Mouse (Mus musculus) heart, embryonic 13.5 days (tissue): ENCODE data around the gene Vmn1r78. TPM values are rescaled to one million over a fixed set of nuclear protein-coding genes. Genes with fewer than 3 reads are reported as not detected.
"Not testable (repeated sequence)": the region's sequence is repeated elsewhere in the genome, so short reads cannot be mapped to it uniquely, and the experiment has no call there.

ENCODE experiments used
- ATAC-seq: fragments of 200-750 bp; cut with Nextera tagmentation; 2 replicates; pipeline ENCODE4 v1.8.0; 2017; ENCODE audit warnings: moderate TSS enrichment; ENCODE audit not compliant: insufficient number of reproducible peaks, low FRiP score, low TSS enrichment; ENCODE audit errors: extremely low read depth
- H3K27ac ChIP-seq: fragments of 300-500 bp; sonication (generic); replicated peaks from 2 replicates; pipeline ENCODE4 v1.5.1; 2015; ENCODE audit warnings: moderate library complexity, mild to moderate bottlenecking, inconsistent platforms
- H3K27me3 ChIP-seq: fragments of 300-500 bp; sonication (generic); replicated peaks from 2 replicates; pipeline ENCODE4 v1.6.1; 2015; ENCODE audit warnings: mild to moderate bottlenecking, inconsistent platforms
- H3K36me3 ChIP-seq: fragments of 300-500 bp; sonication (generic); 2 replicates; pipeline ENCODE4 v1.6.1; 2015; ENCODE audit warnings: mild to moderate bottlenecking, inconsistent platforms
- H3K4me1 ChIP-seq: fragments of 300-500 bp; sonication (generic); 2 replicates; pipeline ENCODE4 v1.6.1; 2015; ENCODE audit warnings: inconsistent platforms
- H3K4me2 ChIP-seq: fragments of 300-500 bp; sonication (generic); 2 replicates; pipeline ENCODE4 v1.6.1; 2015; ENCODE audit warnings: inconsistent platforms, mild to moderate bottlenecking, moderate library complexity
- H3K4me3 ChIP-seq: fragments of 300-500 bp; sonication (generic); 2 replicates; pipeline ENCODE4 v1.5.1; 2015; ENCODE audit warnings: moderate library complexity, mild to moderate bottlenecking, inconsistent platforms
- H3K9ac ChIP-seq: fragments of 300-500 bp; sonication (generic); 2 replicates; pipeline ENCODE4 v1.6.1; 2015; ENCODE audit warnings: inconsistent platforms, mild to moderate bottlenecking, moderate library complexity
- H3K9me3 ChIP-seq: fragments of 300-500 bp; sonication (generic); 2 replicates; pipeline ENCODE4 v1.6.1; 2016; ENCODE audit warnings: inconsistent platforms
- WGBS: fragments of 180-500 bp; shearing (Covaris S2); methylation state at CpG from one replicate; pipeline ENCODE4 v1.1.7; 2015; ENCODE audit warnings: mixed read lengths; 5-methylcytosine and 5-hydroxymethylcytosine counted together
- polyA plus RNA-seq: library from polyadenylated mRNA; unstranded; fragments of >200 nt; fragmentation: Nextera tagmentation; extraction: Ambion mirVana; gene quantifications from 2 replicates; pipeline ENCODE4 v1.2.1, GENCODE M21; 2015

The Vmn1r78 gene
- polyA plus RNA-seq, result not detected in 2 replicates

DNA sequence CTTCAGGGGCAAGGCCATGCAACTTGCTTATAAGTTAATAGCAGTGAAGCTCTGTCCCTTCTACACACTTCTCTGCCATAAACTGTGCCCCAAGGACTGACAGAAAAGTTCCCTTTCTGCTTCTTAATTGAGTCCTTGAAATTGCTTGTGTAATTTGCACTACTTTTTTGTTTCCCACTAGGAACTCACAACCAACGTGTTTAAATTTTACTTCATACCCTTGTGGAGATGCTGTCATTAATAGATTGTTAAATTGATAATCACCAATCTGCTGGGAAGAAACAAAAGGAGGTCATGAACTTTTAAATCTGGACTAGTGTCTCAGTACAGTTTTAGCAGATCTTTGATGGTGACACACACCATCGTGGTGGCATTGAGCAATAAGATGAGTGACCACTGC lies at the start of gene Vmn1r78:
Vmn1r78 (plus strand) TSS at position 301 of the 400 bp plus-strand sequence.
- no peaks in the 10 kb centered on the region for H3K4me1 ChIP-seq
- no peak within 1 kb of the TSS for H3K4me3 ChIP-seq
- no peak within 1 kb of the TSS for H3K4me2 ChIP-seq
- H3K9me3 ChIP-seq, result 0 out of 2 replicates have a peak, but pooled peaks cover 3% of the 10 kb centered on the region
- ATAC-seq, result no peak
- no peaks in the 10 kb centered on the region for H3K27me3 ChIP-seq
- no peak within 1 kb of the TSS for H3K9ac ChIP-seq
- no peak within 1 kb of the TSS for H3K27ac ChIP-seq
- no peaks in the 10 kb centered on the region for H3K36me3 ChIP-seq
- WGBS, result 50% methylated on average over 2 of the region's 2 CpGs

- H3K9ac ChIP-seq, H3K36me3 ChIP-seq, H3K4me3 ChIP-seq, H3K4me1 ChIP-seq, H3K27ac ChIP-seq, H3K9me3 ChIP-seq, ATAC-seq, H3K4me2 ChIP-seq, H3K27me3 ChIP-seq: not testable (repeated sequence)
- 40% methylated on average over 1 of the region's 1 CpGs for WGBS
These were observed 6.4 kb downstream of the Vmn1r78 start for GRCm38 (mm10) chr7:12156463-12156862.

DNA sequence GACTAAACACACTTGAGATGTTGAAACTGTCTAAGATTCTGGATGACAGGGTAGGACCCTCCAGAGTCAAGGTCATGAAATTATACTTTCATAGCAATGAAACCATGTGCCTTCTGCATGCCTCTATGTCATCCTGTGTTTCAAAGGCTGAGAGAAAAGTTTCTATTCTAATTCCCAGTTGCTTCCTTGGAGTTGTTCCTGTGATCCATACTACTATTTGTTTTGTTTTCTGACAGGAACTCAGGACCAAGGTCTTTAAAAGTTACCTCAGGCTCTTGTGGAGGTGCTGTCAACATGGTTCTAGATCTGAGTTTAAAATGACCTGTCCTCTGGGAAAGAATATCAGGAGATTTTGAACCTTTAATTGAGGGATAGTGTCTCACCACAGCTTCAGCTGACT lies 20.9 kb downstream of the Vmn1r78 start, which contains the start of gene Vmn1r79:
Vmn1r79 (plus strand) TSS at position 301 of the 400 bp plus-strand sequence.
- H3K4me3 ChIP-seq, H3K4me2 ChIP-seq, H3K27ac ChIP-seq, H3K36me3 ChIP-seq, H3K4me1 ChIP-seq, H3K9ac ChIP-seq, ATAC-seq, H3K9me3 ChIP-seq, H3K27me3 ChIP-seq: not testable (repeated sequence)

DNA sequence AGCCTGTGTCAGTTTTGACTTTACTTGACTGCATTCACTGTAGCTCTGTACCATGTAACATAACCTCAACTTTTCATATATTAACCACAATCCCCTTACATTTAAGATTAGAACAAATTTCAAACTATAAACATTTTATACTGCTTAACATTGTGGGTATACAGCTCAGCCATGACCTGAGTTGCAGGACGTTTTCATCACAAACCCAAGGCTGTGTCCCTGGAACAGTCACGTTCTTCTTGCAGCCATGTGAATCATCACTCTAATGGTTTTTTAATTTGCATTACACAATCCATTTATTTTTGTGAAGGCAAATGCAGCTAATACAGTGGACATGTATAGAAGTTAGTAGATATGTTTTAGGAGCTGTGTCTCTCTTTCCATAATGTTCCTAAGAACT lies 22.9 kb downstream of the Vmn1r78 start:
- WGBS, result 49% methylated on average over 2 of the region's 2 CpGs

DNA sequence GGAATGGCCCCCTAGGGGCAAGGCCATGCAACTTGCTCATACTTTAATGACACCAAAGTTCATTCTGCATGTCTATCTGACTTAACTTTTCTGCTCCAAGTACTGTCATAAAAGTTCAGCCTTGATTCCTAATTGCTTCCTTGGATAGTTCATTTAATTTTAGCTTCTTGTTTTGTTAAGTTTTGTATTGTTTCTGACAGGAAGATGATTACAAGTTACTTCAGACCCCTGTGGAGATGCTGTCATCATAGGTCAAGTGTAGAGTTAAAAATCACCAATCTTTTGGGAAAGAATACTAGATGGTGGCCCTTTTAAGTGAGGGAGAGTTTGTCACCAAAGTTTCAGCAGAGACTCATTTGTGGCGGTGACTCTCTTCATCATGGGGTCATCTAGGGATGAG lies 38.9 kb downstream of the Vmn1r78 start, which contains the start of gene Vmn1r80:
Vmn1r80 (plus strand) TSS at position 301 of the 400 bp plus-strand sequence.
- ATAC-seq, result no peak
- no peaks in the 10 kb centered on the region for H3K27me3 ChIP-seq
- H3K9ac ChIP-seq, result no peak within 1 kb of the TSS
- no peaks in the 10 kb centered on the region for H3K36me3 ChIP-seq
- no peaks in the 10 kb centered on the region for H3K9me3 ChIP-seq
- H3K4me3 ChIP-seq, result no peak within 1 kb of the TSS
- H3K4me1 ChIP-seq, result no peaks in the 10 kb centered on the region
- no peak within 1 kb of the TSS for H3K27ac ChIP-seq
- 76% methylated on average over 1 of the region's 1 CpGs for WGBS
- H3K4me2 ChIP-seq, result no peak within 1 kb of the TSS

More for the DNA sequence above, 22.9 kb downstream of the Vmn1r78 start:
- not testable (repeated sequence) for H3K27me3 ChIP-seq, H3K36me3 ChIP-seq, H3K9me3 ChIP-seq, ATAC-seq, H3K4me3 ChIP-seq, H3K9ac ChIP-seq, H3K27ac ChIP-seq, H3K4me1 ChIP-seq, H3K4me2 ChIP-seq

DNA sequence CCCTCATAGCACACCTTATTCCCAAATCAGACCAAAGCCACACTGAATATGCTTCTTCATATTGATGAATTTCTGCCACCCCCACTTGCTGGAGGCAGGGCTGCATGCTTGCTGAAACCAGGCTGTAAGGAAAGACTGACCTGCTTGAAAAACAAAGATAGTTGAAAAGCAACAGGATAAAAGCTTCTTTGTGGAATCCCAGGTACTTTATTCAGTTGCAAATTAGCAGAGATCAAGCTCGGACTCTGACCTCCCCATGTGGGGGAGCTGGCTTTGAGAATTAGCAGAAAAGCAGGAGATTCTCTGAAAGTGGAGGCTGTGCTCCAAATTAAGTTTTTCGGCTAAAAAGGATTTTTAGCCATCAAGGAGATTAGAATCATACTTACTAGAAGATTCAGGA lies 54.1 kb downstream of the Vmn1r78 start:
- 52% methylated on average over 2 of the region's 2 CpGs for WGBS

More for the DNA sequence above, 54.1 kb downstream of the Vmn1r78 start:
- Histone ChIP-seq H3K27me3 (no peaks in the 10 kb centered on the region), H3K27ac (no peak overlapping the region), H3K9me3 (peaks cover 20% of the 10 kb centered on the region), H3K9ac (no peak overlapping the region), H3K4me2 (no peak overlapping the region), H3K36me3 (no peaks in the 10 kb centered on the region), H3K4me1 (no peaks in the 10 kb centered on the region), H3K4me3 (no peak overlapping the region)
- ATAC-seq, result no peak

Other genes starting within 250 kb of the Vmn1r78 start
- gene Vmn1r76, start 212.0 kb upstream of the Vmn1r78 start, polyA plus RNA-seq, result not detected in 2 replicates
- not detected in 2 replicates for gene Vmn1r77, start 113.5 kb upstream of the Vmn1r78 start, polyA plus RNA-seq
- gene Vmn1r79, start 21.0 kb downstream of the Vmn1r78 start, polyA plus RNA-seq, result not detected in 2 replicates
- not detected in 2 replicates for gene Vmn1r80, start 39.0 kb downstream of the Vmn1r78 start, polyA plus RNA-seq
- not detected in 2 replicates for gene Vmn1r81, start 118.0 kb downstream of the Vmn1r78 start, polyA plus RNA-seq
- gene Vmn1r82, start 150.2 kb downstream of the Vmn1r78 start, polyA plus RNA-seq, result not detected in 2 replicates
- not detected in 2 replicates for gene Vmn1r83, start 179.2 kb downstream of the Vmn1r78 start, polyA plus RNA-seq
- gene Vmn1r84, start 219.0 kb downstream of the Vmn1r78 start, polyA plus RNA-seq, result not detected in 2 replicates